Mouse (Mus musculus): Measurements from ENCODE around the gene Atp5f1. TPM values are rescaled to one million over a fixed set of nuclear protein-coding genes. Genes with fewer than 3 reads are reported as not detected.
"Not testable (repeated sequence)": the region's sequence is repeated elsewhere in the genome, so short reads cannot be mapped to it uniquely, and the experiment has no call there.

Atp5f1 gene
- polyA plus RNA-seq, 1 experiment from 2014 or later = 465 TPM

GRCm38 (mm10) chr3:105920743-105921142 lies 39.2 kb downstream of the Atp5f1 start:
- not testable (repeated sequence) for H3K4me2 ChIP-seq (ENCODE audit: low read depth, low read length); H3K9ac ChIP-seq (ENCODE audit: low read length); H3K9me3 ChIP-seq (ENCODE audit: control insufficient read depth, low read length); H3K36me3 ChIP-seq (ENCODE audit: control insufficient read depth, insufficient read depth, low read length); H3K4me1 ChIP-seq (replicated peaks; ENCODE audit: control insufficient read depth, insufficient read depth, low read length); H3K27me3 ChIP-seq (ENCODE audit: control insufficient read depth, insufficient read depth, low read depth, low read length); H3K27ac ChIP-seq (ENCODE audit: low read length); ATAC-seq (ENCODE audit: low read depth); H3K4me3 ChIP-seq (ENCODE audit: low read length)

GRCm38 (mm10) chr3:105918355-105918745 lies 41.5 kb downstream of the Atp5f1 start:
- H3K4me2 ChIP-seq (ENCODE audit: low read depth, low read length) = no peak overlapping the region
- H3K36me3 ChIP-seq (ENCODE audit: control insufficient read depth, insufficient read depth, low read length) = no peaks in the 10 kb centered on the region
- no peak overlapping the region for H3K9ac ChIP-seq (ENCODE audit: low read length)
- no peak overlapping the region for H3K4me3 ChIP-seq (ENCODE audit: low read length)
- peaks cover 11% of the 10 kb centered on the region; the same call in 1 of the 2 replicates for H3K4me1 ChIP-seq (replicated peaks; ENCODE audit: control insufficient read depth, insufficient read depth, low read length)
- 64% methylated on average over 3 of the region's 3 CpGs for WGBS
- no peak for ATAC-seq (ENCODE audit: low read depth)
- H3K9me3 ChIP-seq (ENCODE audit: control insufficient read depth, low read length) = no peaks in the 10 kb centered on the region
- no peak overlapping the region for H3K27ac ChIP-seq (ENCODE audit: low read length)
- no peaks in the 10 kb centered on the region for H3K27me3 ChIP-seq (ENCODE audit: control insufficient read depth, insufficient read depth, low read depth, low read length)

- WGBS = 66% methylated on average over 10 of the region's 10 CpGs
- no peak for ATAC-seq (ENCODE audit: low read depth)
- H3K4me2 ChIP-seq (ENCODE audit: low read depth, low read length) = no peak overlapping the region
Observed at GRCm38 (mm10) chr3:105917656-105918354, 42.1 kb downstream of the Atp5f1 start.

GRCm38 (mm10) chr3:105916455-105916854 lies 43.4 kb downstream of the Atp5f1 start:
- H3K9ac ChIP-seq (ENCODE audit: low read length); H3K27ac ChIP-seq (ENCODE audit: low read length); H3K27me3 ChIP-seq (ENCODE audit: control insufficient read depth, insufficient read depth, low read depth, low read length); H3K36me3 ChIP-seq (ENCODE audit: control insufficient read depth, insufficient read depth, low read length); H3K4me3 ChIP-seq (ENCODE audit: low read length); H3K4me2 ChIP-seq (ENCODE audit: low read depth, low read length); ATAC-seq (ENCODE audit: low read depth); H3K9me3 ChIP-seq (ENCODE audit: control insufficient read depth, low read length): not testable (repeated sequence)
- peaks cover 11% of the 10 kb centered on the region; the same call in 1 of the 2 replicates for H3K4me1 ChIP-seq (replicated peaks; ENCODE audit: control insufficient read depth, insufficient read depth, low read length)

More at GRCm38 (mm10) chr3:105917656-105918354, 42.1 kb downstream of the Atp5f1 start:
- Histone ChIP-seq H3K27ac (ENCODE audit: low read length) (no peak overlapping the region), H3K36me3 (ENCODE audit: control insufficient read depth, insufficient read depth, low read length) (no peaks in the 10 kb centered on the region), H3K27me3 (ENCODE audit: control insufficient read depth, insufficient read depth, low read depth, low read length) (no peaks in the 10 kb centered on the region), H3K4me3 (ENCODE audit: low read length) (no peak overlapping the region), H3K9ac (ENCODE audit: low read length) (no peak overlapping the region), H3K4me1 (replicated peaks; ENCODE audit: control insufficient read depth, insufficient read depth, low read length) (peaks cover 11% of the 10 kb centered on the region; the same call in 1 of the 2 replicates), H3K9me3 (ENCODE audit: control insufficient read depth, low read length) (no peaks in the 10 kb centered on the region)

GRCm38 (mm10) chr3:105915281-105915680 lies 44.6 kb downstream of the Atp5f1 start:
- H3K4me3 ChIP-seq (ENCODE audit: low read length) = no peak overlapping the region
- WGBS = 12% methylated on average over 1 of the region's 1 CpGs
- no peaks in the 10 kb centered on the region for H3K9me3 ChIP-seq (ENCODE audit: control insufficient read depth, low read length)
- peak; percentile 87 for ATAC-seq (ENCODE audit: low read depth)
- H3K4me2 ChIP-seq (ENCODE audit: low read depth, low read length) = no peak overlapping the region
- H3K36me3 ChIP-seq (ENCODE audit: control insufficient read depth, insufficient read depth, low read length) = no peaks in the 10 kb centered on the region
- H3K27ac ChIP-seq (ENCODE audit: low read length) = peak overlapping the region; percentile 42; the same call in 1 of the 2 replicates
- peaks cover 11% of the 10 kb centered on the region; the same call in 1 of the 2 replicates for H3K4me1 ChIP-seq (replicated peaks; ENCODE audit: control insufficient read depth, insufficient read depth, low read length)
- no peak overlapping the region for H3K9ac ChIP-seq (ENCODE audit: low read length)
- H3K27me3 ChIP-seq (ENCODE audit: control insufficient read depth, insufficient read depth, low read depth, low read length) = no peaks in the 10 kb centered on the region

GRCm38 (mm10) chr3:105913839-105914681 lies 45.8 kb downstream of the Atp5f1 start:
- Histone ChIP-seq H3K27ac (ENCODE audit: low read length) (peak overlapping the region; percentile 49), H3K27me3 (ENCODE audit: control insufficient read depth, insufficient read depth, low read depth, low read length) (no peaks in the 10 kb centered on the region), H3K9me3 (ENCODE audit: control insufficient read depth, low read length) (no peaks in the 10 kb centered on the region), H3K4me1 (replicated peaks; ENCODE audit: control insufficient read depth, insufficient read depth, low read length) (peaks cover 11% of the 10 kb centered on the region; the same call in 1 of the 2 replicates), H3K4me2 (ENCODE audit: low read depth, low read length) (peak overlapping the region; percentile 13; the same call in 1 of the 2 replicates), H3K4me3 (ENCODE audit: low read length) (no peak overlapping the region), H3K36me3 (ENCODE audit: control insufficient read depth, insufficient read depth, low read length) (no peaks in the 10 kb centered on the region), H3K9ac (ENCODE audit: low read length) (0 out of 2 replicates have a peak overlapping the region, but pooled peaks have one; percentile 14)
- WGBS = 22% methylated on average over 10 of the region's 10 CpGs
- 0 out of 2 replicates have a peak, but pooled peaks have one; percentile 20 for ATAC-seq (ENCODE audit: low read depth)

GRCm38 (mm10) chr3:105912097-105912880 lies 47.6 kb downstream of the Atp5f1 start:
- Histone ChIP-seq H3K4me2 (ENCODE audit: low read depth, low read length) (no peak overlapping the region), H3K4me3 (ENCODE audit: low read length) (no peak overlapping the region), H3K9ac (ENCODE audit: low read length) (no peak overlapping the region), H3K27ac (ENCODE audit: low read length) (no peak overlapping the region), H3K4me1 (replicated peaks; ENCODE audit: control insufficient read depth, insufficient read depth, low read length) (peaks cover 11% of the 10 kb centered on the region; the same call in 1 of the 2 replicates), H3K36me3 (ENCODE audit: control insufficient read depth, insufficient read depth, low read length) (no peaks in the 10 kb centered on the region), H3K27me3 (ENCODE audit: control insufficient read depth, insufficient read depth, low read depth, low read length) (no peaks in the 10 kb centered on the region), H3K9me3 (ENCODE audit: control insufficient read depth, low read length) (no peaks in the 10 kb centered on the region)
- WGBS = 38% methylated on average over 9 of the region's 9 CpGs
- ATAC-seq (ENCODE audit: low read depth) = no peak

GRCm38 (mm10) chr3:105910519-105911190 lies 49.2 kb downstream of the Atp5f1 start:
- Histone ChIP-seq H3K4me2 (ENCODE audit: low read depth, low read length) (no peak overlapping the region), H3K4me3 (ENCODE audit: low read length) (no peak overlapping the region), H3K9me3 (ENCODE audit: control insufficient read depth, low read length) (no peaks in the 10 kb centered on the region), H3K9ac (ENCODE audit: low read length) (no peak overlapping the region), H3K36me3 (ENCODE audit: control insufficient read depth, insufficient read depth, low read length) (no peaks in the 10 kb centered on the region), H3K4me1 (replicated peaks; ENCODE audit: control insufficient read depth, insufficient read depth, low read length) (peaks cover 11% of the 10 kb centered on the region; the same call in 1 of the 2 replicates), H3K27ac (ENCODE audit: low read length) (no peak overlapping the region), H3K27me3 (ENCODE audit: control insufficient read depth, insufficient read depth, low read depth, low read length) (no peaks in the 10 kb centered on the region)
- WGBS = 71% methylated on average over 11 of the region's 11 CpGs
- ATAC-seq (ENCODE audit: low read depth) = no peak

All from lung, embryonic 16.5 days (tissue).